Mouse (Mus musculus) embryo, embryonic 9.5 days (tissue): Measurements from ENCODE around the gene Gm5934.
"Not testable (repeated sequence)": the region's sequence is repeated elsewhere in the genome, so short reads cannot be mapped to it uniquely, and the experiment has no call there.

Experiments used
- DNase-seq: peaks from one replicate; pipeline ENCODE4 v3.0.0-alpha.2; 2017; ENCODE audit errors: extremely low spot score

The Gm5934 gene

GRCm38 (mm10) chrX:24500660-24501059 lies at the start of gene Gm5934:
Gene Gm5934, minus strand, starts transcription at chrX:24500760.
- not testable (repeated sequence) for DNase-seq
